Mouse (Mus musculus) cerebellum, postnatal 25 days (tissue): ENCODE measurements around the gene Serp2.
A peak's percentile ranks its signal among the peaks of the same experiment; 100 is the strongest.

Source experiments
- DNase-seq, 2 experiments: peaks; one replicate each; pipeline ENCODE4 v3.0.0; 2021; ENCODE audit warnings: mixed read lengths in 2 of 2

Serp2 gene

DNA sequence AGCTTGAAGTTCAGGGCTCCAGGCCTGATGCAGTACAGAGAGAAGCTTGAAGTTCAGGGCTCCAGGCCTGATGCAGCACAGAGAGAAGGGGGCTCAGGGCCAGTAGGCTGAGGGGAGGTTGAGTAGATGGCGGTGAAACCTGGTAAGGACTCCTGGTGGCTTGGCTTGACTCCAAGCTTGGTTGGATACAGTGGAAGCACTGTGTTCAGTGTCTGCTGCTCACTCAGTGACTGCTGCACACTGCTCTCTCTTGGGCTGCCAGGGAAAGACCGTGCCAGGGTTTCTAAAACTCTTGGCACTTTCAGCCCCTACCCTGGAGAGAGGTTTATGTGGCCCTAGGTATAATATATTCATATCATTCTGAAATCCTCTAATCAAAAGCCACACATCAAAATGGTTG, 67.6 kb downstream of the Serp2 start:
- DNase-seq: no peak

GRCm38 (mm10) chr14:76488101-76489044, 68.3 kb downstream of the Serp2 start:
- DNase-seq: peak in 1 of 2 experiments; percentile 50

DNA sequence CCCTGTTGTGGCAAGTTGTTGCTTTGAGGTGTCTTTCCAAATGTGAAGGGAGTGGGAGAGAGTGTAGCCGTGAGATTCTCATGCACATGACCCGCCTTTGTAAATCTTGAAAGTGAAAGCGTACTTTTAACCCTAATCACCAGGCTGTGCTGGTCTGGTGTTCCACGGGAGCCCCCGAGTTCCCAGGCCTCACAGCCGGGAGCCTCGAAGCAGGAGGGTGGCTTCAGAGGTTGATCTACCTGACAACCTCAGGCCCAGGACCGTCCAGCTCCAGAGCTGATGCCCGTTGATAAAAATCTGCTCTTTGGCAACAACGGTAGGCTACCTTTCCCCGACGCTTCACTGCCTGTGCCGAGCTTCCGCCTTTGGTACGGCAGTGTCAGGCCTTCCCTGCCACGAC, 69.1 kb downstream of the Serp2 start:
- no peak for DNase-seq

- DNase-seq: no peak
Observed at GRCm38 (mm10) chr14:76483701-76484100, 73.0 kb downstream of the Serp2 start.
